Mouse (Mus musculus) layer of hippocampus, postnatal 10 days (tissue): ENCODE results near the gene Clcn7. TPM values are rescaled to one million over a fixed set of nuclear protein-coding genes. Genes with fewer than 3 reads are reported as not detected.
A peak's percentile ranks its signal among the peaks of the same experiment; 100 is the strongest.
"Not testable (repeated sequence)": the region's sequence is repeated elsewhere in the genome, so short reads cannot be mapped to it uniquely, and the experiment has no call there.

Experiments
- DNase-seq, 2 experiments: peaks; one replicate each; pipeline ENCODE4 v3.0.0; 2021; ENCODE audit warnings: low spot score in 2 of 2
- total RNA-seq, 2 experiments: library from RNA; stranded (reverse); gene quantifications; 2 replicates each; pipeline ENCODE4 v1.2.3; 2021

The Clcn7 gene
- total RNA-seq, 2 experiments from 2014 or later: 40.3 to 46.5 TPM

GRCm38 (mm10) chr17:25125442-25126060 lies 7.6 kb upstream of the Clcn7 start:
- not testable (repeated sequence) for DNase-seq

GRCm38 (mm10) chr17:25127079-25127478 lies 6.1 kb upstream of the Clcn7 start:
- no peak for DNase-seq

DNA sequence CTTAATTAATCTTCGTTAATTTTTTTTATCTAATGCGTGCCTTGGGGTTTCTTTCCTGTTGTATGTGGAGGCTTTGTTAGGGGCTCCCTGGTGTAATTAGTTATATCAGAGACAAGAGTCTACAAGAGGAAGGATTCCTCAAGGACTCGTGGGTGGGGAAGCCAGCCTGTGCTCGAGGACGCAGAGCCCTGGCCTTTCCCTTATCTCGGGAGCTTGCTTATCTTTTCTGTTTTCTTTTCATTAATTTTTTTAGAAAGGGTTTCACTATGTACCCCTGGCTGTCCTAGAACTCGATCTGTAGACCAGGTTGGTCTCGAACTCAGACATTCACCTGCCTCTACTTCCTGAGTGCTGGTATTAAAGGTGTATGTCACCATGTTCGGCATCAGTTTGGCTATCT lies 5.5 kb upstream of the Clcn7 start:
- DNase-seq: no peak

- DNase-seq: no peak
These were observed 3.1 kb upstream of the Clcn7 start for GRCm38 (mm10) chr17:25130060-25130459.

GRCm38 (mm10) chr17:25135622-25136021 lies 2.4 kb downstream of the Clcn7 start:
- DNase-seq: no peak

DNA sequence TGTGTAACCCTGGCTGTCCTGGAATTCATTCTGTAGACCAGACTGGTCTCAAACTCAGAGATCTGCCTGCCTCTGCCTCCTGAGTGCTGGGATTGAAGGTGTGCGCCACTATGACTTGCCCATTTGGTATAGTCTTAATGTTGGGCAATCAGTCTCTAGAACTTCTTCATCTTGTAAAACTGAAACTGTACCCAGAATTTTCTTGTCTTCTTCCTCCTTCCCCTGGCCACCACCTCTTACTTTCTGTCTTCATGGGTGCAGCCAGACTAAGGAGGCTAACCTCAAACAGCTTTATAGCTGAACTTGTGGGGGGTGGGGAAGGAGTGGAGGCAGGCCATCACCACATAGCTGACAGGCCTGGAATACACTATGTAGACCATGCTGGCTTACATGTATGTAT lies 5.6 kb downstream of the Clcn7 start:
- no peak for DNase-seq

DNA sequence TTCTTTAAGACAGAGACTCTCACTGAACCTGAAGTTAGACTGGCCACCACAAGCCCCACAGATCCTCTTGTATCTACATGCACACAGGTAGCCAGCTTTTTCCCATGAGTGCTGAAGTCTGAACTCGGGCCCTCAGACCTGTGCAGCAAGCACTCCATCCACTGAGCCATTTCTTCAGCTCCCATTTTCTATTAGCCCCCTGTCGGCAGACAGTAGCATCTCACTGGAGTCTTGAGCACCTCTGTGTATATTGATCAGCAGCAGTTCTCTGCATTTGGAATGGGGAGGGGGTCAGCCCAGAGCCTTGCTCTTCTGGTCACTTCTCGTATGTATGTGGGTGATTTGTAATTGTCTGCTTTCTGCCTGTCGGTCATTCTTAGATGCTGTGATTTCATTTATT lies 6.8 kb downstream of the Clcn7 start:
- DNase-seq: no peak

- DNase-seq: no peak
These were observed 29.0 kb downstream of the Clcn7 start, which contains the start of gene Ccdc154 for GRCm38 (mm10) chr17:25162161-25162560. Ccdc154 (plus strand) TSS chr17:25162461.

- no peak for DNase-seq
These were observed 30.2 kb downstream of the Clcn7 start for GRCm38 (mm10) chr17:25163387-25163786.

GRCm38 (mm10) chr17:25164770-25165169 lies 31.6 kb downstream of the Clcn7 start:
- DNase-seq: no peak

- DNase-seq: no peak
These were observed 32.9 kb downstream of the Clcn7 start for GRCm38 (mm10) chr17:25165970-25166671.

- no peak for DNase-seq
These were observed 36.5 kb downstream of the Clcn7 start for GRCm38 (mm10) chr17:25169706-25170105.

GRCm38 (mm10) chr17:25172558-25172957 lies 39.4 kb downstream of the Clcn7 start:
- DNase-seq: no peak

DNA sequence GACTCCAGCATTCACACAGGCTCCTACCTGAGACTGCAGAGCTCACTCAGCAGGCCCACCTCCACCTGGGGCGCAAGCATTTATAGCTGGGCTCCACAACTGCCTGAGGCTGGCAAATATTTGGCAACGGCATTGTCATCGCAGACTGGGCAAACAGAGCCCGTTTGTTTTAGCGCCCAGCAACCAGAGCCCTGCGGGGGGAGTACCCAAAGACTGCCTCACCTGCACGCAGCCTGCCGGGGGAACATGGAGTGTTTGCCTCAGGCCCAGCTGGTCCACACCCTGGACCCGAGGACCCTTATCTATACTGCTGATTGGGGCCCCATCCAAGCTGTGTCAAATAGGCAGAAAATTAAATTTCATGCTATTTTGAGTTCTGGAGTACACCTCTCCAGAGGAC lies 42.2 kb downstream of the Clcn7 start, which contains the start of gene Gm38655:
Gene Gm38655 (minus strand): TSS at position 61 of the 400 bp plus-strand sequence.
- no peak for DNase-seq

- DNase-seq: no peak
These were observed 50.0 kb downstream of the Clcn7 start for GRCm38 (mm10) chr17:25183232-25183631.

GRCm38 (mm10) chr17:25184129-25184691 lies 51.0 kb downstream of the Clcn7 start, which contains the start of gene BC003965:
BC003965 (plus strand) TSS chr17:25184554.
- DNase-seq: peak; percentile 98 to 99

- DNase-seq: no peak
These were observed 51.8 kb downstream of the Clcn7 start for GRCm38 (mm10) chr17:25184961-25185360.

DNA sequence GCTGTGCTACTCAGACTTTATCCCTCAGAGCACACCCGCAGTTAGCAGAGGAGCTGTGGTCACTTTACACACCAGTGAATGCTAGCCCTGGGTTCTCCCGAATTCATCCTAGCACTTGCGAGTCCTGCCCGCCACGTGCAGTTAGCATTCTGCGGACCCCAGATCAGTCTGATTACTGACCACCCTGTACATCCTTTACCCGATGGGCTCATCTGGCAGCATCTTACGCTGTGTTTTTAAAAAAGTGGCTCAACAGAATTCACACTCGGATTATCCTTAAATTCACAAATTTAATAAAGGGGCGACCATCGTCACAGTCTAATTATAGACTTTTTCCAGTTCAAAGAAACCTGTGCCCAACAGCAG lies 54.6 kb downstream of the Clcn7 start:
- DNase-seq: no peak

- DNase-seq: peak; percentile 70 to 82
These were observed 55.2 kb downstream of the Clcn7 start, which contains the start of gene Unkl for GRCm38 (mm10) chr17:25188150-25189031. Unkl (plus strand) TSS chr17:25188397.

GRCm38 (mm10) chr17:25189091-25189490 lies 55.9 kb downstream of the Clcn7 start:
- no peak for DNase-seq

DNA sequence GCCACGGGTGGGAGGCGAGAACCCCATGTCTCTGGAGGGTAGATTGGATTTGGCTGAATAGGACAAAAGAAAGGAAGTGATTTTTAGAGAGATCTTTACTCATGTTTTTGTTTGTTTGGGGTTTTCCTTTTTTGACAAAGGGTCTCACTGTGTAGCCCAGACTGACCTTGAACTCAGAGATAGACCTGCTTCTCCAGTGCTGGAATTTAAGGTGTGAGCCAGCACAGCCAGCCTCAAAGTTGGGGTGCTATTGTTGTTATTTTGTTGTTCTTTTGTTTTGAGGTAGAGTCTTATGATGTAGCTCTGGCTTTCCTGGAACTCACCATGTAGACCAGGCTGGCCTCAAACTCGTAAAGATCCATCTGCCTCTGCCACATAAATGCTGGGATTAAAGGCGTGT lies 69.2 kb downstream of the Clcn7 start:
- DNase-seq: no peak
